Mouse (Mus musculus) myocyte (in vitro differentiated cells): ENCODE data around the gene Hells. TPM values are rescaled to one million over a fixed set of nuclear protein-coding genes. Genes with fewer than 3 reads are reported as not detected.

Source experiments
- H3K27me3 ChIP-seq: one replicate; pipeline ENCODE4 v1.6.1; 2011; ENCODE audit not compliant: control insufficient read depth, insufficient read depth, insufficient read length
- H3K36me3 ChIP-seq: one replicate; pipeline ENCODE4 v1.6.1; 2011; ENCODE audit not compliant: control insufficient read depth, insufficient read depth
- H3K4me2 ChIP-seq: one replicate; pipeline ENCODE4 v1.6.1; 2011; ENCODE audit warnings: low read depth, control low read depth
- H3K4me3 ChIP-seq: one replicate; pipeline ENCODE4 v1.5.1; 2011; ENCODE audit warnings: mild to moderate bottlenecking, control low read depth, moderate library complexity
- H3K79me2 ChIP-seq: one replicate; pipeline ENCODE4 v1.6.1; 2011; ENCODE audit not compliant: control insufficient read depth, insufficient read depth
- H3ac ChIP-seq: one replicate; pipeline ENCODE4 v1.6.1; 2011; ENCODE audit not compliant: control insufficient read depth, insufficient read length
- CEBPB ChIP-seq: IDR thresholded peaks from 2 replicates; pipeline ENCODE4 v1.6.1; 2011; ENCODE audit warnings: mild to moderate bottlenecking, moderate library complexity; ENCODE audit not compliant: poor library complexity, insufficient read depth, severe bottlenecking
- E2F4 ChIP-seq: IDR thresholded peaks from one replicate; pipeline ENCODE4 v1.6.1; 2011; ENCODE audit warnings: mild to moderate bottlenecking, control low read depth, moderate library complexity; ENCODE audit not compliant: insufficient read depth
- MAX ChIP-seq: IDR thresholded peaks from one replicate; pipeline ENCODE4 v1.6.1; 2011; ENCODE audit warnings: low read depth, mild to moderate bottlenecking, control low read depth
- MYOD1 ChIP-seq, 3 experiments: IDR thresholded peaks; one replicate each; pipeline ENCODE4 v1.6.1; 2011; ENCODE audit warnings: control low read depth in 2 of 3, low read depth in 2 of 3, mild to moderate bottlenecking in 2 of 3, moderate library complexity in 1 of 3; ENCODE audit not compliant: insufficient read length in 2 of 3, control insufficient read depth in 1 of 3
- MYOG ChIP-seq, 3 experiments: IDR thresholded peaks; one replicate each; pipeline ENCODE4 v1.6.1; 2011; ENCODE audit warnings: control low read depth in 2 of 3, low read depth in 2 of 3, mild to moderate bottlenecking in 2 of 3; ENCODE audit not compliant: insufficient read length in 2 of 3, control insufficient read depth in 1 of 3, insufficient read depth in 1 of 3
- POLR2A ChIP-seq: IDR thresholded peaks from one replicate; pipeline ENCODE4 v1.6.1; 2011; ENCODE audit warnings: low read depth, mild to moderate bottlenecking, control low read depth, moderate library complexity; ENCODE audit not compliant: insufficient read length
- POLR2AphosphoS2 ChIP-seq: IDR thresholded peaks from one replicate; pipeline ENCODE4 v1.6.1; 2011; ENCODE audit warnings: low read depth, control low read depth; ENCODE audit not compliant: insufficient read length
- REST ChIP-seq: IDR thresholded peaks from one replicate; pipeline ENCODE4 v1.6.1; 2011; ENCODE audit warnings: mild to moderate bottlenecking, control low read depth, moderate library complexity; ENCODE audit not compliant: insufficient read depth, insufficient read length
- SRF ChIP-seq: IDR thresholded peaks from one replicate; pipeline ENCODE4 v1.6.1; 2011; ENCODE audit warnings: low read depth; ENCODE audit not compliant: control insufficient read depth, insufficient read length
- TCF12 ChIP-seq: IDR thresholded peaks from one replicate; pipeline ENCODE4 v1.6.1; 2011; ENCODE audit warnings: mild to moderate bottlenecking, control low read depth; ENCODE audit not compliant: poor library complexity, insufficient read depth, severe bottlenecking
- TCF3 ChIP-seq: IDR thresholded peaks from one replicate; pipeline ENCODE4 v1.6.1; 2011; ENCODE audit warnings: low read depth, control low read depth; ENCODE audit not compliant: insufficient read length
- USF1 ChIP-seq: IDR thresholded peaks from one replicate; pipeline ENCODE4 v1.6.1; 2011; ENCODE audit warnings: low read depth, mild to moderate bottlenecking, control low read depth, moderate library complexity
- polyA plus RNA-seq: library from polyadenylated mRNA; unstranded; fragments of >200 nt; fragmentation: generic; extraction: Trizol; gene quantifications from one replicate; pipeline ENCODE4 v1.2.1, GENCODE M21; 2012; ENCODE audit warnings: missing spikeins

Gene Hells
- polyA plus RNA-seq, 1 experiment, result 1.7 TPM

GRCm38 (mm10) chr19:38915677-38916076 is 15.0 kb upstream of the Hells start:
- TF ChIP-seq MYOG (IDR thresholded peaks at IDR 0.05; ENCODE audit: control insufficient read depth in 1 of 3, insufficient read depth in 1 of 3, insufficient read length in 2 of 3, low read depth in 2 of 3) (no peak), POLR2AphosphoS2 (no peak), MAX (no peak), REST (no peak), POLR2A (no peak), USF1 (no peak), TCF12 (no peak)
- no peaks in the 10 kb centered on the region for H3K79me2 ChIP-seq
- H3K4me3 ChIP-seq, result no peak overlapping the region
- H3K4me2 ChIP-seq, result no peak overlapping the region
- no peak overlapping the region for H3ac ChIP-seq
- H3K27me3 ChIP-seq, result peaks cover 6% of the 10 kb centered on the region
- H3K36me3 ChIP-seq, result no peaks in the 10 kb centered on the region

- Histone ChIP-seq H3ac (no peak overlapping the region), H3K4me2 (no peak overlapping the region), H3K36me3 (no peaks in the 10 kb centered on the region), H3K4me3 (no peak overlapping the region), H3K27me3 (no peaks in the 10 kb centered on the region), H3K79me2 (peaks cover 18% of the 10 kb centered on the region)
- TF ChIP-seq SRF (no peak), CEBPB (no peak), MYOG (IDR thresholded peaks at IDR 0.05; ENCODE audit: control insufficient read depth in 1 of 3, insufficient read depth in 1 of 3, insufficient read length in 2 of 3, low read depth in 2 of 3) (no peak), E2F4 (no peak), TCF3 (no peak), REST (no peak), MYOD1 (IDR thresholded peaks at IDR 0.05; ENCODE audit: control insufficient read depth in 1 of 3, insufficient read length in 2 of 3, low read depth in 2 of 3) (no peak), USF1 (no peak), POLR2AphosphoS2 (no peak), TCF12 (no peak), POLR2A (no peak), MAX (no peak)
Measured at GRCm38 (mm10) chr19:38928481-38929158, 2.1 kb upstream of the Hells start.

- TF ChIP-seq E2F4, result no peak
- no peak for TF ChIP-seq POLR2AphosphoS2
- no peak for TF ChIP-seq SRF
- no peak for TF ChIP-seq REST
- no peak for TF ChIP-seq POLR2A
- no peak for TF ChIP-seq TCF3
- TF ChIP-seq USF1, result no peak
- TF ChIP-seq MYOD1 (IDR thresholded peaks at IDR 0.05; ENCODE audit: control insufficient read depth in 1 of 3, insufficient read length in 2 of 3, low read depth in 2 of 3), result no peak
- peak overlapping the region; percentile 37 for H3ac ChIP-seq
- H3K4me2 ChIP-seq, result peak overlapping the region; percentile 99
- no peaks in the 10 kb centered on the region for H3K27me3 ChIP-seq
- H3K79me2 ChIP-seq, result peaks cover 18% of the 10 kb centered on the region
- H3K36me3 ChIP-seq, result no peaks in the 10 kb centered on the region
- H3K4me3 ChIP-seq, result peak overlapping the region; percentile 72
Measured at GRCm38 (mm10) chr19:38929471-38930251, 1.1 kb upstream of the Hells start.

- peak overlapping the region; percentile 99 for H3K4me2 ChIP-seq
- H3K4me3 ChIP-seq, result peak overlapping the region; percentile 72
- H3K27me3 ChIP-seq, result no peaks in the 10 kb centered on the region
- TF ChIP-seq MYOG (IDR thresholded peaks at IDR 0.05; ENCODE audit: control insufficient read depth in 1 of 3, insufficient read depth in 1 of 3, insufficient read length in 2 of 3, low read depth in 2 of 3) (no peak), USF1 (no peak), MYOD1 (IDR thresholded peaks at IDR 0.05; ENCODE audit: control insufficient read depth in 1 of 3, insufficient read length in 2 of 3, low read depth in 2 of 3) (no peak), CEBPB (no peak), SRF (no peak), MAX (no peak)
- peaks cover 18% of the 10 kb centered on the region for H3K79me2 ChIP-seq
- H3K36me3 ChIP-seq, result no peaks in the 10 kb centered on the region
- peak overlapping the region; percentile 37 for H3ac ChIP-seq
Measured at GRCm38 (mm10) chr19:38930252-38930787, 395 bp upstream of the Hells start.

- H3K4me2 ChIP-seq, result peak overlapping the region; percentile 99
Measured at GRCm38 (mm10) chr19:38931566-38931890, 813 bp downstream of the Hells start.

More at GRCm38 (mm10) chr19:38931566-38931890, 813 bp downstream of the Hells start:
- H3K79me2 ChIP-seq, result peaks cover 18% of the 10 kb centered on the region
- TF ChIP-seq TCF12 (no peak), SRF (no peak), POLR2AphosphoS2 (no peak), POLR2A (no peak), MYOD1 (IDR thresholded peaks at IDR 0.05; ENCODE audit: control insufficient read depth in 1 of 3, insufficient read length in 2 of 3, low read depth in 2 of 3) (no peak), CEBPB (no peak), USF1 (no peak)
- H3ac ChIP-seq, result peak overlapping the region; percentile 37
- no peaks in the 10 kb centered on the region for H3K36me3 ChIP-seq
- H3K4me3 ChIP-seq, result peak overlapping the region; percentile 72
- no peaks in the 10 kb centered on the region for H3K27me3 ChIP-seq
